Mouse (Mus musculus) heart, adult 11 months (tissue): Measurements from ENCODE around the gene Srrd.
"Not testable (repeated sequence)": the region's sequence is repeated elsewhere in the genome, so short reads cannot be mapped to it uniquely, and the experiment has no call there.

Experiments
- DNase-seq: peaks from one replicate; pipeline ENCODE4 v3.0.0; 2022

Srrd gene

GRCm38 (mm10) chr5:112356322-112356721 lies 13.5 kb upstream of the Srrd start:
- peak; percentile 96 for DNase-seq

DNA sequence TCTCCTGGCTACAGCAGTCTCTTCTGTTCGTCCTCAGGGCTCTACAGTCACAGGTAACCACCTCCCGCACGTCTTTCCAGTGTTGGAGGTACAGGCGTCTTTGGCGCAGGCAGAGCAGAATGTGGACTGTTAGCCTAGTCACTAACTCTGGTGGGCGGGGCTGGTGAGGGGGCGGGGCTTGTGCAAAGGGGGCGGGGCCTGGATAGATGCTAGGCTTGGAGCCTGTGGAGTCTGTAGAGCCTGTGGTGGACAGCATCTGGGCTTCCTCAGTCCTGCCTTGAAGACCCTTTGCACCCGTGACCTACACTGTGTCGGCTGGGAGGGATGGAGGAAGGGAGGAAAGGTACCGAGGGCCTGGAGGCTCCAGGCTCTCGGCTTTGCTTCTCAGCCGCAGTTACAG lies 13.1 kb upstream of the Srrd start, which contains the start of gene Gm6583:
Gm6583 (minus strand) TSS at position 124 of the 400 bp plus-strand sequence.
- DNase-seq, result no peak

DNA sequence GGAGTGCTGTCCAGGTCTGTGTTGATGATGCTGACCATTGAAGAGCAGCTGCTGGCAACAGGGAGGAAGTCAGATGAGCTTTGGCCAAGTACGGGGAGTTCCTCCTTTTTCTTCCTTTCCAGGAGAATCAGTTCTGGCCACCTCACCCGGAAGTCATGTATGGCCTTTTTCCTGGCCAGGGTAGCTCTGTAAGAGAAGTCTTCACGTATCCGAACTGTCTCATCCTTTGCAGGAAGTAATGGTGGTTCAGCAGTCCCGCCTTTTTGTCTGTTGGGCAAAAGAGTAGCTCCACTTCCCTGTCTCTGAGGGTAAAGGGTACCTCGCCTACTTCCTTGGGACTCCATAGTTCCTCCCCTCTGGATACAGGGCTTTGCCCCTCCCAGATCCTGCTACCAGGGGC lies 12.7 kb upstream of the Srrd start:
- DNase-seq, result peak; percentile 94

DNA sequence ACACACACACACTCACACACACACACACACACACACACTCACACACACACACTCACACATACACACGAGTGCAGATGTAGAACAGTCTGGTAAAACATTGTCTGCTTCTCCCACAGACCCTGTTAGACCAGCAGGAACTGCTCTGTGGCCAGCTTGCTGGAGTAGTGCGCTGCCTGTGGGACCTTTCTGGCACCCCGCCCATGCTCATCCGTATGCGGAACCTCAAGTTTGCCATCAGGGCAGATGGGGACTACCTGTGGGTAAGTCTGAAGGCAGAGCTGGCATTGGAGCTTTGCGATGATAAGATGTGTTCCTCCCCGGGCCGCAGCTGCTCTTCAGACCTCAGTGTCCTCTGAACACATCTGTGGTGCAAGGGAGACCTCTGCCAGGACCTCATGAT lies 6.3 kb upstream of the Srrd start:
- no peak for DNase-seq

GRCm38 (mm10) chr5:112346211-112346965 lies 3.5 kb upstream of the Srrd start:
- peak; percentile 97 for DNase-seq

GRCm38 (mm10) chr5:112344092-112344960 lies 1.5 kb upstream of the Srrd start:
- DNase-seq, result no peak

- no peak for DNase-seq
These were observed 360 bp upstream of the Srrd start for GRCm38 (mm10) chr5:112343205-112343595.

- no peak for DNase-seq
These were observed 3.6 kb downstream of the Srrd start for GRCm38 (mm10) chr5:112339215-112339614.

DNA sequence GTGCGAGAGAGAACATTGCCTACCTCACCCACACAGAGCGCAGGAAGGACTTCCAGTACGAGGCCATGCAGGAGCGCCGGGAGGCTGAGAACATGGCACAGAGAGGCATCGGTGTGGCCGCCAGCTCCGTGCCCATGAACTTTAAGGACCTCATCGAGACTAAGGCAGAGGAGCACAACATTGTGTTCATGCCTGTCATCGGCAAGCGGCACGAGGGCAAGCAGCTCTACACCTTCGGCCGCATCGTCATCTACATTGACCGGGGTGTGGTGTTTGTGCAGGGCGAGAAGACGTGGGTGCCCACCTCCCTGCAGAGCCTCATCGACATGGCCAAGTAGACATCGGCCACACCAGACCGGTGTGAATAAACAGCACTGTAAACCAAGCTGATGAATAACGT lies 5.8 kb downstream of the Srrd start:
- DNase-seq, result peak; percentile 90

GRCm38 (mm10) chr5:112335473-112335872 lies 7.4 kb downstream of the Srrd start:
- DNase-seq, result peak; percentile 93

- no peak for DNase-seq
These were observed 12.9 kb downstream of the Srrd start for GRCm38 (mm10) chr5:112329805-112330564.

GRCm38 (mm10) chr5:112327854-112328253 lies 15.0 kb downstream of the Srrd start:
- DNase-seq, result peak; percentile 90

DNA sequence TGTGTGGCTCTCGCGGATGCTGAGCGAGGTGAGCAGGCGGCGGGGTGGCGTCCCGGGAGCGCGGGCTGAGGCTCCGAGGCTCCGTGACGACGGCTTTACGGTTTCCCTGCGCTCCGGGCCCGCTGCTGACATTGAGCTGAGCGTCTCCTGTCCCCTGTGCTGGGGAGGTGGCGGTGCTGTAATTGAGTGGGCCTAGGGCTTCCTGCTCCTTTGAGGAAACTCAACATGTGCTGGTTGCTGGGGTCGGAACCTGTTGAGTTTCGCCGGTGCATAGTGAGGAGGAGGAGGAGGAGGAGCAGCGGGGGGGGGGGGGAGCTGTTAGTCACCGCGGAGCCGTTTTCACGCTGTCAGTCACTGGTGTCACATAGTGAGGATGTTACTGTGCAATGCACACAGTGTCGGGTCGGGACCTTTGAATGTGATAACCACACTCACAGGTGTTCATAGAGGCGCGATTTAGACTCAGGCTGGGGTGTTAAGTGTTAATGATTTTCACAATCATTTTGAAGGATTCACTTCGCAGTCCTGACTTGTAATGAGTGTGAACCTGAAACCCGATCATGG lies 16.3 kb downstream of the Srrd start:
- no peak for DNase-seq

- DNase-seq, result peak; percentile 99
These were observed 17.0 kb downstream of the Srrd start, which contains the start of gene Tfip11 for GRCm38 (mm10) chr5:112325546-112326445. Gene Tfip11, plus strand, starts transcription at chr5:112326358.

DNA sequence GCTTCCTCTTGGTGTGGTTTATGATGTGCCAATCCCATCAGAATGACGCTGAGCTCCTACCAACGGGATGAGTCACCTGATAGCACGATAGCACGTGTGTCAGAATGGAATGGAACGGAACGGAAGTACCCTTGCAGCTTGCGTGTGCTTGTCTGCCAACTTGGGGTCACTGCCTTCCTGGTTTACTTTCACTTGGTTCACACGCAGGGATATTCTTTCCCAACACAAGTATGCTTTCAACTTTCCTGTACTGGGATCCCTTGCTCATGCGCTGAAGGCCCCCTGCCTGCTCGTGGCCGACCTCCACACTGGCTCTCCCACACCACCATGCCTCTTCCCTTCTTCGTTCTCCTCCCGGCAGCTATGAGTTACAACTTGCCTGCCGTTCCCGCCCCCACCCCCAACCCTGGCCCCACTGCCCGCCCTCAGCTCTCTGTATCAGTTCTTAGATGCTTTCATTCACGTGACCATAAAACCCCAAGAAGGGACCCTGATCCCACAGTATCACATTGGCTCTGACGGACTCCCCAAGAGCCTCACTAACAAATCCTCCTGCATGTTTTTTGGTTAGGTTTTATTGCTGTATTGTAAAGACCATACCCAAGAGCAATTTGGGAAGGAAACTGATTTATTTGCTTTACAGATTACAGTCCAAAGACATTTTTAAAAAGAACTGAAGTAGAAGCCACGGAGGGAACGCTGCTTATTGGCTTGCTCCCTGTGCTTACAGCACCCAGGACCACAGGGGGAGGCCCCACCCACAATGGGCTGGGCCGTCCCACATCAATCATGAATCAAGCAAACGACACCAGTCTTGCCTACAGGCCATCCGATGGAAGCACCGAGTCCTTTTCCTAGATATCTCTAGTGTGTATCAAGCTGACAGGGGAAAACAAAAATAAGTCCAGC lies 17.9 kb downstream of the Srrd start:
- peak; percentile 97 for DNase-seq

GRCm38 (mm10) chr5:112323246-112323645 lies 19.6 kb downstream of the Srrd start:
- no peak for DNase-seq

- no peak for DNase-seq
These were observed 21.5 kb downstream of the Srrd start for GRCm38 (mm10) chr5:112321376-112321775.

DNA sequence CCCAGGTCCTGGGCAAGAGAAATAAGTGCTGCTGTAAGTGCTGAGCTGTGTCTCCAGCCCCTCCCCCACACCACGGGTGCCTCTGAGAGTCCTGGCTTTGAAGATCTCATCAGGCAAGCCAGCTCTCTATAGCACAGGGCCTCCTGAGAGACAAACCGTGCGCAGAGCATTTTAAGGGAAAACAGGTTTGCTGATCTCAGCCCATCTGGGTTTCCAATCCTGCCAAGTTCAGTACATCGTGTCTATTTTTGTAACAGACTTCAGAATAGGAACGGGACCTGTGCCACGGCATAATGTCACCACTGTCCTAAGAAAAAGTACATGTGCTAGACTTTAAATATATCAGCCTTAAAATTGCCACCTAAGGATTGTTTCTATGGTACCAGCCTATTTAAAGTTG lies 21.9 kb downstream of the Srrd start:
- DNase-seq, result no peak

GRCm38 (mm10) chr5:112320379-112320778 lies 22.5 kb downstream of the Srrd start:
- no peak for DNase-seq

DNA sequence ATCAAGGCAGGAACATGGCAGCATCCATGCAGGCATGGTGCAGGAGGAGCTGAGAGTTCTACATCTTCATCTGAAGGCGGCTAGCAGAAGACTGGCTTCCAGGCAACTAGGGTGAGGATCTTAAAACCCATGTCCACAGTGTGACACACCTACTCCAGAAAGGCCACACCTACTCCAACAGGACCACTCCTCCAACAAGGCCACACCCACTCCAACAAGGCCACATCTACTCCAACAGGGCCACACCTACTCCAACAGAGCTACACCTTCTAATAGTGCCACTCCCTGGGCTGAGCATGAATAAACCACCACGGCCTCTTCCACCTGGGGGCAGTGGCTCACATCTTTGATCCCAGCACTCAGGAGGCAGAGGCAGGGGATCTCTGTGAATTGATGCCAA lies 23.5 kb downstream of the Srrd start:
- not testable (repeated sequence) for DNase-seq

DNA sequence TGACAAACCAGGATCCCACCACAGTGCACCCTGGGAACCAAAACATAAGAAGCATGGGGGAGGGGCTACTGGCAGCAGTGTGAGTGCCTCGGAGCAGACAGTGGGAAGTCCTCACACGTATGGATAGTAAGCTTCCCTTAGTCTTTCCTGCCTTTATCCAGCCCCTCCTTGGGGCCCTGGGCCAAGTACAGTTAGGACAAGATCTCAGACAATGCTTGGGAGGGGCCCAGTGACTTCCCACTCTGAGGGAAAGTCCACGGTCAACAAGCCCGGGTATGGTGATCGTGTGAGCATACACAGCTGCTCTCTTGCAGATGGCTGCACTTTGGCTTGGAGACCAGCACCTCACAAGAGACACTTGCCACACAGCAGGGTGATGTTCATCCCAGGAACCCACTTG lies 25.5 kb downstream of the Srrd start:
- DNase-seq, result peak; percentile 98
